Mouse (Mus musculus) kidney, adult 2 months (tissue): ENCODE measurements at regions not wholly inside any gene's neighbourhood (a gene's known extent, or its start where the extent isn't known, plus 50 kb on each side); places are given as distances from the start of the nearest gene placed in this dataset.

ENCODE experiments used
- CTCF ChIP-seq: fragments of 200-500 bp; conservative IDR thresholded peaks from 2 replicates; pipeline ENCODE4 v1.5.1; 2011; ENCODE audit warnings: low read depth, mild to moderate bottlenecking, control low read depth, low read length, moderate library complexity, mixed read lengths; ENCODE audit not compliant: insufficient read depth, insufficient read length
- POLR2A ChIP-seq: fragments of 200-500 bp; IDR thresholded peaks from one replicate; pipeline ENCODE4 v1.6.1; 2011; ENCODE audit warnings: low read depth, low read length, control low read depth

GRCm38 (mm10) chr1:183562853-183563252 is 144.8 kb downstream of the Hhipl2 start:
- no peak for TF ChIP-seq CTCF
- no peak for TF ChIP-seq POLR2A
